Mouse (Mus musculus) midbrain, embryonic 10.5 days (tissue): Measurements from ENCODE around the gene Fmo1. TPM values are rescaled to one million over a fixed set of nuclear protein-coding genes. Genes with fewer than 3 reads are reported as not detected.

Experiments used
- DNase-seq: peaks from one replicate; pipeline ENCODE4 v3.0.0-alpha.2; 2017; ENCODE audit warnings: low spot score
- H3K27ac ChIP-seq: fragments of 300-500 bp; sonication (generic); replicated peaks from 2 replicates; pipeline ENCODE4 v1.5.1; 2016; ENCODE audit warnings: mild to moderate bottlenecking
- H3K27me3 ChIP-seq: fragments of 300-500 bp; sonication (generic); 2 replicates; pipeline ENCODE4 v1.6.1; 2016; ENCODE audit warnings: low read depth, mild to moderate bottlenecking; ENCODE audit not compliant: poor library complexity, severe bottlenecking
- H3K36me3 ChIP-seq: fragments of 300-500 bp; sonication (generic); 2 replicates; pipeline ENCODE4 v1.6.1; 2016; ENCODE audit warnings: mild to moderate bottlenecking, moderate library complexity
- H3K4me1 ChIP-seq: fragments of 300-500 bp; sonication (generic); 2 replicates; pipeline ENCODE4 v1.6.1; 2016
- H3K4me3 ChIP-seq: fragments of 300-500 bp; sonication (generic); 2 replicates; pipeline ENCODE4 v1.5.1; 2016; ENCODE audit warnings: mild to moderate bottlenecking, moderate library complexity
- H3K9me3 ChIP-seq: fragments of 300-500 bp; sonication (generic); replicated peaks from 2 replicates; pipeline ENCODE4 v1.6.1; 2016; ENCODE audit warnings: mild to moderate bottlenecking
- WGBS: fragments of 180-500 bp; shearing (Covaris S2); methylation state at CpG from one replicate; pipeline ENCODE4 v1.1.7; 2016; 5-methylcytosine and 5-hydroxymethylcytosine counted together
- polyA plus RNA-seq: library from polyadenylated mRNA; unstranded; fragments of >200 nt; fragmentation: Nextera tagmentation; extraction: Ambion mirVana; gene quantifications from 2 replicates; pipeline ENCODE4 v1.2.1, GENCODE M21; 2016

Fmo1 gene
- 10.9 and 14.7 TPM in 2 replicates for polyA plus RNA-seq

- peaks cover 6% of the 10 kb centered on the region for H3K4me1 ChIP-seq
- H3K27ac ChIP-seq, result no peak within 1 kb of the TSS
- H3K4me3 ChIP-seq, result no peak within 1 kb of the TSS
- H3K36me3 ChIP-seq, result no peaks in the 10 kb centered on the region
- no peaks in the 10 kb centered on the region for H3K27me3 ChIP-seq
- 0 out of 2 replicates have a peak, but pooled peaks cover 6% of the 10 kb centered on the region for H3K9me3 ChIP-seq
- WGBS, result 69% methylated on average over 7 of the region's 7 CpGs
- no peak for DNase-seq
These were observed at the start of gene Fmo1 for GRCm38 (mm10) chr1:162866280-162866681. Fmo1 (minus strand) TSS chr1:162866610.

GRCm38 (mm10) chr1:162914932-162915556, 48.6 kb upstream of the Fmo1 start:
- no peaks in the 10 kb centered on the region for H3K27me3 ChIP-seq
- no peaks in the 10 kb centered on the region for H3K9me3 ChIP-seq
- H3K36me3 ChIP-seq, result no peaks in the 10 kb centered on the region
- H3K27ac ChIP-seq, result no peak overlapping the region
- no peak overlapping the region for H3K4me3 ChIP-seq
- H3K4me1 ChIP-seq, result peaks cover 6% of the 10 kb centered on the region; the same call in 1 of the 2 replicates
- WGBS, result 88% methylated on average over 4 of the region's 4 CpGs
- no peak for DNase-seq

- DNase-seq, result no peak
- Histone ChIP-seq H3K27me3 (no peaks in the 10 kb centered on the region), H3K9me3 (no peaks in the 10 kb centered on the region), H3K4me1 (peaks cover 6% of the 10 kb centered on the region; the same call in 1 of the 2 replicates), H3K4me3 (no peak overlapping the region), H3K27ac (no peak overlapping the region), H3K36me3 (no peaks in the 10 kb centered on the region)
These were observed 45.7 kb upstream of the Fmo1 start for GRCm38 (mm10) chr1:162912085-162912484.

GRCm38 (mm10) chr1:162901879-162902278, 35.5 kb upstream of the Fmo1 start:
- Histone ChIP-seq H3K36me3 (no peaks in the 10 kb centered on the region), H3K4me1 (no peaks in the 10 kb centered on the region), H3K9me3 (no peaks in the 10 kb centered on the region), H3K27ac (no peak overlapping the region), H3K4me3 (no peak overlapping the region), H3K27me3 (no peaks in the 10 kb centered on the region)
- 85% methylated on average over 4 of the region's 4 CpGs for WGBS
- DNase-seq, result no peak

DNA sequence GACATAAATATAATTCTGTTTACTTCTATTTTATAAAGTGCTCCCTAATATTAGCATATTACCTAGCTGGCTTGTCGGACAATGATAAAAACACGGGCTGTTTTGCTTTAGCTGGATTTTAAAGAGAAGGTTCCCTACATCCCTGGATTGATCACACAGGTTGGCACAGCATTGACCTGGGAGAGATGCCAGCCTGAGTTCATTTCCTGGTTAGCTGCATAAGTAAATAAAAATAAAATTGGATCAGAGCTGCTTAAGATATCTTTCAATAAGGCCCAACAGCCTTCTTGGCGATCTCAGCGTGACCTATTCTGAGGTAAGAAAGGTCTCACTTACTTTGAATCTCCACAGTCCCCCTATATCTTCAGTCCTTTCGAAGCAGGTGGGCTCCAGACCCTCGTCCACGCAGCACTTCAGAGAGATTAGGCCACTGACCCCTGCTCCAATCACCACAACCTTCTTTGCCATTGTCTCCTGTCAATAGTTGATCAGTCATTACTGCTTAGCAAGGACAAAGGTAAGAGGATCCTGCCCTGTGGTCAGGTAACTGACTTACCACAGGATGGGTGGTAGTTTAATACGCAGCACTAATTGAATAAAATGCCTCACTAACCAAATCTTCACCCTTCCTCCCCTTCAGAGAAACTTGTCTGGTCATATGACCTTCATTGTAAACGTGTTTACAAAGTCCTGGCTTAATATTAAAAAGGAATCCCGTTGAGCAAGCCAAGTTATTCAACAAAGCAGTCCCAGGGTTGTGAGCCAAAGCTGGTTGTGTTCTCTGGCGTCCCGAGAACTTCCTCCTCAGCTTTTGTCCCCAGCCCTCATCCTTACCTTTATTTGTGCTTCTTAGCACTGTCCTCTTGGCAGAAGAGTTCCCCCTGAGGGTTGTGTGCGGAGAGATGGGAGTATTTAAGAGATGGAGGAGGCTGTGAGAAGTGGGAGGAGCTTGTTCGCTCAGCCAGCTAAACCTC, 31.7 kb upstream of the Fmo1 start, which contains the start of gene Fmo2:
TSS of gene Fmo2 (minus strand) at position 889 of the 974 bp plus-strand sequence.
- DNase-seq, result no peak

GRCm38 (mm10) chr1:162895900-162896299, 29.5 kb upstream of the Fmo1 start:
- no peaks in the 10 kb centered on the region for H3K4me1 ChIP-seq
- WGBS, result 45% methylated on average over 6 of the region's 6 CpGs
- DNase-seq, result peak; percentile 64

More for the DNA sequence above, 31.7 kb upstream of the Fmo1 start, which contains the start of gene Fmo2:
- Histone ChIP-seq H3K9me3 (no peaks in the 10 kb centered on the region), H3K4me3 (no peak within 1 kb of the TSS), H3K4me1 (no peaks in the 10 kb centered on the region), H3K27ac (no peak within 1 kb of the TSS), H3K36me3 (no peaks in the 10 kb centered on the region), H3K27me3 (no peaks in the 10 kb centered on the region)
- WGBS, result 74% methylated on average over 14 of the region's 14 CpGs

DNA sequence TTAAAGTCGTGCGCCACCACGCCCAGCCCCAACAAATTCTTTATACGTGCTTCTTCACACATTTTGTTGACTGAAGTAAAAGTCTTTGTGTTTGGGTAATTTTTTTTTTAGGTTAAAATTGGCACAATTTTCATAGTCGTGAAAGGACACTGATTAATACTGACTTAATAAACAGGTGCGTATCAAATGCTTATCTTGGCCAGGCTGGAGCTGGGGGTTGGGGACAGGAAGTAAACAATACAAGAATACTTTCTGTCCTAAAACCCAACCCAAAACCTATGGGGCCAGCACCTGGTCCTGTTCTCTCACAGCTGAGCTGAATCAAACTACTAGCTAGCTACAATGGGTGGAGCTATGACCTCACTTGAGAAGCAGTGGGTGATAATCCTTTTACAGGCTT, 26.6 kb upstream of the Fmo1 start:
- no peaks in the 10 kb centered on the region for H3K4me1 ChIP-seq
- H3K4me3 ChIP-seq, result no peak overlapping the region
- no peak overlapping the region for H3K27ac ChIP-seq
- no peak for DNase-seq
- H3K36me3 ChIP-seq, result no peaks in the 10 kb centered on the region
- 0 out of 2 replicates have a peak, but pooled peaks cover 4% of the 10 kb centered on the region for H3K9me3 ChIP-seq
- WGBS, result 93% methylated on average over 6 of the region's 6 CpGs
- H3K27me3 ChIP-seq, result no peaks in the 10 kb centered on the region

More at GRCm38 (mm10) chr1:162895900-162896299, 29.5 kb upstream of the Fmo1 start:
- Histone ChIP-seq H3K36me3 (no peaks in the 10 kb centered on the region), H3K27ac (no peak overlapping the region), H3K9me3 (no peaks in the 10 kb centered on the region), H3K27me3 (no peaks in the 10 kb centered on the region), H3K4me3 (no peak overlapping the region)

DNA sequence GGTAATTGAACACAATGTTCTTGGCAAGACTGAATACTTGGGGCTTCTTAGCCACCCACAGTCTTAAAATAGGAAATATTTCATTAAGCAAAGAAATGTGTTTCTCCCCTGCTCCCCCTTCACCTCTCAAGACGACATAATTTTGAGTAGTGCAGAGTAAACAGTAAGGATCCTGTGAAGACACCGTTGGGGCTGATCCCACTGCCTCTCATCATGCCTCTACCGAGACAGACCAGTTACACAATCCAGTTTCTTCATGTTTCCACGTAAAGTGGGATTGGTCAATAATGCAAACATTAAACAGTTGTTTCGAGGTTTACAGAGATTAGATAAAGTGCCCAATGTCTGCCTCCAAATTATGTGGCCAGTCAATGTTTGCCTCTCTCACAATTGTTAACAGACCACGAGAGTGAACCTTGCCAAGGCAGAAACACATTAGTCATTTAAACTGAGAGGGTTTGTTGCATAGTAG, 25.6 kb upstream of the Fmo1 start:
- H3K27ac ChIP-seq, result no peak overlapping the region
- H3K4me1 ChIP-seq, result no peaks in the 10 kb centered on the region
- 0 out of 2 replicates have a peak, but pooled peaks cover 4% of the 10 kb centered on the region for H3K9me3 ChIP-seq
- no peak for DNase-seq
- 85% methylated on average over 6 of the region's 6 CpGs for WGBS
- no peak overlapping the region for H3K4me3 ChIP-seq
- H3K27me3 ChIP-seq, result no peaks in the 10 kb centered on the region
- no peaks in the 10 kb centered on the region for H3K36me3 ChIP-seq

- DNase-seq, result no peak
- Histone ChIP-seq H3K36me3 (no peaks in the 10 kb centered on the region), H3K27me3 (no peaks in the 10 kb centered on the region), H3K4me3 (no peak overlapping the region), H3K9me3 (0 out of 2 replicates have a peak, but pooled peaks cover 4% of the 10 kb centered on the region), H3K4me1 (no peaks in the 10 kb centered on the region), H3K27ac (no peak overlapping the region)
- WGBS, result 91% methylated on average over 12 of the region's 12 CpGs
These were observed 22.2 kb upstream of the Fmo1 start for GRCm38 (mm10) chr1:162888646-162889045.

- Histone ChIP-seq H3K4me1 (no peaks in the 10 kb centered on the region), H3K36me3 (no peaks in the 10 kb centered on the region), H3K27ac (no peak overlapping the region), H3K4me3 (no peak overlapping the region), H3K9me3 (0 out of 2 replicates have a peak, but pooled peaks cover 4% of the 10 kb centered on the region), H3K27me3 (no peaks in the 10 kb centered on the region)
- 94% methylated on average over 7 of the region's 7 CpGs for WGBS
- DNase-seq, result no peak
These were observed 21.2 kb upstream of the Fmo1 start for GRCm38 (mm10) chr1:162887644-162888043.

DNA sequence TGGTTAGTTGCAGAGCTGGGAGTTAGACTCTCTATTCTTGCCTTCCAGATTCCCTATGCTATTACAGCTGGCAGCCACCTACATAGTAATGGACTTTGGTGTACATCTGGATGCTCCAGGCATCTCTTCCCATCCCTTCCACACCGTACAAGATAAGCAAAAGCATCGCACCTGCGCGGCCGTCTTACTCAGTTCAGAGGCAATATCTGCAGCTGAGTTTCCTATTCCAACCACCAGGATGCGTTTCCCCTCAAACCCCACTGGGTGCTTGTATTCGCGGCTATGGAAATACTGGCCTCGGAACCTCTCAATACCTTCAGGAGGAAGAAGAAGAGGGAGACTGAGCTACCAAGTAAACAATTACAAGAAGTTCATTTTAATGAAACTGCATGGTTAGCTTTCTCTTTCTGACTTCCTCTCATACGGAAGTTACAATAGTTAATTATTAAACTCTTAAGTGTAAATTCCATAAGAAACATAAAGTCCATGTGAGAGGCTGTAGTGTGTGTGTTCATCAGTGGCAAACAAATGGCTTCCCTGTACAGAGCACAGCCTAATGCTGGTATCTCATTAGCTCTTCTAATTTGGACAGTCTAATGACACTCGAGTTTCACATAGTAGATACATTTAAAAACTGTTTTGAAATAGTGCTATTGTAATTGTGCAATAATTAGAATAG, 19.9 kb upstream of the Fmo1 start:
- 85% methylated on average over 11 of the region's 11 CpGs for WGBS

GRCm38 (mm10) chr1:162882681-162883080, 16.3 kb upstream of the Fmo1 start:
- no peaks in the 10 kb centered on the region for H3K27me3 ChIP-seq
- no peak for DNase-seq
- H3K9me3 ChIP-seq, result no peaks in the 10 kb centered on the region
- H3K36me3 ChIP-seq, result no peaks in the 10 kb centered on the region
- 88% methylated on average over 4 of the region's 4 CpGs for WGBS
- H3K27ac ChIP-seq, result no peak overlapping the region
- H3K4me1 ChIP-seq, result no peaks in the 10 kb centered on the region
- no peak overlapping the region for H3K4me3 ChIP-seq

More for the DNA sequence above, 19.9 kb upstream of the Fmo1 start:
- H3K27me3 ChIP-seq, result no peaks in the 10 kb centered on the region
- H3K4me3 ChIP-seq, result no peak overlapping the region
- H3K27ac ChIP-seq, result no peak overlapping the region
- no peaks in the 10 kb centered on the region for H3K36me3 ChIP-seq
- 0 out of 2 replicates have a peak, but pooled peaks cover 4% of the 10 kb centered on the region for H3K9me3 ChIP-seq
- no peaks in the 10 kb centered on the region for H3K4me1 ChIP-seq
- no peak for DNase-seq
